Mouse (Mus musculus) E14TG2a.4 (cell line): ENCODE results near the gene Rorc.

Source experiments
- CTCF ChIP-seq: conservative IDR thresholded peaks from 2 replicates; pipeline ENCODE4 v1.5.1; 2014; ENCODE audit warnings: low read length
- NANOG ChIP-seq: IDR thresholded peaks from 2 replicates; pipeline ENCODE4 v1.6.1; 2014; ENCODE audit warnings: borderline replicate concordance, low read length, mixed read lengths

- TF ChIP-seq NANOG (no peak), CTCF (peak; percentile 40)
Measured at GRCm38 (mm10) chr3:94360812-94361211, 11.8 kb upstream of the Rorc start.
